Mouse (Mus musculus) urinary bladder, postnatal 0 days (tissue): ENCODE data around the gene Zdhhc19. TPM values are rescaled to one million over a fixed set of nuclear protein-coding genes. Genes with fewer than 3 reads are reported as not detected.

Experiments used
- polyA plus RNA-seq: library from polyadenylated mRNA; unstranded; fragments of >200 nt; fragmentation: Nextera tagmentation; extraction: Ambion mirVana; gene quantifications from 2 replicates; pipeline ENCODE4 v1.2.1, GENCODE M21; 2015

Gene Zdhhc19
- not detected in 2 replicates for polyA plus RNA-seq

DNA sequence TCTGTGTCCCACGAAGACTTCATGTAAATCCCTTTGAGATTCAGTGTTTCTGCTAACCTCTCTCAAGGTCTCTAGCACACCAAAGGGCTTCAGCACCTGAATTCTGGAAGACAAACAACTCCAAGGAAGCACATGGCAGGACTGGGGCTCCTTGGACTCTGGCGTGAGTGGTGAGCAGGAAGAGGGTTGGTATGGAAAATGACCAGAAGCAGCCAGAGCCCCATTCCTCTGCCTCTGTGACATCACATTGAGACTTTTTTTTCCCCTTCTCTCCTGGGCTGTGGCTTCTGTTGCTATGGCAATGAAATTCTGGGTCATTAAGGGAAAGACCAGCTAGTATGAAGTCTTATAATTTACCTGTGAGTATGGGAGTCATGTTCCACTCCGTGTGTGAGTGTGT lies at the start of gene Zdhhc19:
Gene Zdhhc19, plus strand, starts transcription at position 301 of the 400 bp plus-strand sequence.

GRCm38 (mm10) chr16:32487234-32488111 lies 8.6 kb upstream of the Zdhhc19 start, which contains the start of gene Slc51a:
Slc51a (minus strand) TSS chr16:32487879.

GRCm38 (mm10) chr16:32608712-32609400 lies 112.8 kb downstream of the Zdhhc19 start, which contains the start of gene Tfrc:
Tfrc (plus strand) TSS chr16:32608920.

Other genes with a start within 250 kb of the Zdhhc19 start
- 5.7 and 7.4 TPM in 2 replicates for gene Fbxo45, start 249.1 kb upstream of the Zdhhc19 start, polyA plus RNA-seq
- gene Wdr53, start 249.0 kb upstream of the Zdhhc19 start, polyA plus RNA-seq: 11.9 and 13.8 TPM in 2 replicates
- gene Smco1, start 224.8 kb upstream of the Zdhhc19 start, polyA plus RNA-seq: not detected in 2 replicates
- 15.5 and 18.5 TPM in 2 replicates for gene Rnf168, start 218.8 kb upstream of the Zdhhc19 start, polyA plus RNA-seq
- gene Ubxn7, start 164.0 kb upstream of the Zdhhc19 start, polyA plus RNA-seq: 6.7 and 10.8 TPM in 2 replicates
- gene Tm4sf19, start 95.8 kb upstream of the Zdhhc19 start, polyA plus RNA-seq: not detected in 2 replicates
- 36.2 and 36.6 TPM in 2 replicates for gene Tctex1d2, start 76.6 kb upstream of the Zdhhc19 start, polyA plus RNA-seq
- 29.8 and 36.1 TPM in 2 replicates for gene Pcyt1a, start 65.3 kb upstream of the Zdhhc19 start, polyA plus RNA-seq
- 0.35 and 0.55 TPM in 2 replicates for gene Slc51a, start 8.4 kb upstream of the Zdhhc19 start, polyA plus RNA-seq
- 5.3 and 12.0 TPM in 2 replicates for gene Tfrc, start 112.7 kb downstream of the Zdhhc19 start, polyA plus RNA-seq
- gene Tnk2, start 147.6 kb downstream of the Zdhhc19 start, polyA plus RNA-seq: 18.7 and 22.3 TPM in 2 replicates
- not detected in 2 replicates for gene Muc4, start 239.6 kb downstream of the Zdhhc19 start, polyA plus RNA-seq